Mouse (Mus musculus) Muller cell, postnatal 12 days (primary cell): ENCODE results near the gene Cks2.
A peak's percentile ranks its signal among the peaks of the same experiment; 100 is the strongest.
"Not testable (repeated sequence)": the region's sequence is repeated elsewhere in the genome, so short reads cannot be mapped to it uniquely, and the experiment has no call there.

Experiments used
- DNase-seq: peaks from one replicate; pipeline ENCODE4 v3.0.0-alpha.2; 2015; ENCODE audit errors: inconsistent ontology term

The Cks2 gene

GRCm38 (mm10) chr13:51644829-51645789 lies at the start of gene Cks2:
Gene Cks2 (plus strand): TSS chr13:51645232.
- peak; percentile 98 for DNase-seq

GRCm38 (mm10) chr13:51595404-51595803 lies 49.6 kb upstream of the Cks2 start:
- no peak for DNase-seq

DNA sequence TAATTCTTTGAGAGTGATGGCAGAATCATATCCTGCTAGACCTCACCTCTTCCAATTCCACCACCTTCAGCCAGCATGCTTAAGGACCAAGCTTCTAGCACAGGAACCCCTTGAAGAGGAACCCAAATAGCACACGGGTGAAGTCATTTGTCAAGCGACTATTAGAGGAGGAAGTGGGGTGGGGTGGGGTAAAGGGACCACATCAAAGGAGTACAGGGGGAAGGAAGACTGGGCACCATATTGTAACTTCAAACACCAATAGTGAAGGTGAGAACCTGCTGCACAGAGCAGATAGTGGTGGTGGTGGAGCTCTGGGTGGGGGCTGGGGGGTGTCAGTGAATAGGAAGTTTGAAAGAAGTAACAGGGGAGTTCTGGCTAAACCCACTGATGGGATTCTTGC lies 47.0 kb upstream of the Cks2 start:
- no peak for DNase-seq

DNA sequence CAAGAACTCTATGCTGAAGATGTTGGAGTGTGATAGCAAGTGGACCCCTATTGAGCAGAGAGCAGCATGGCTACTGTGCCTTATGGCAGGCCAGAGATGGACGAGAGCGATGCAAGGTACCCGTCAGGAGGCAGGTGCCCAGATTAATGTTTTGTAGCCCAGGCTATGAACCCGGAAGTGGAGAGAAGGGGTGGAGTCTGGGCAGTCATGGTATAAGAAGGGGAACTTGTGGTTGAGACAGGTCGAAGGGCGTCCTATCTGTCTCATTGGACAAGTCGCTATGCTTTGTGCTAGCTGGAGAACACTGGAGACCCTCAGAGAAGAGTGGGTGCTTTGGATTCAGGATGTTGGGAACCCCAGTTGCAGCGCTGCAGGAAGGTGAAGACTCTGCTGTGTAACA lies 44.9 kb upstream of the Cks2 start:
- no peak for DNase-seq

- DNase-seq = no peak
These were observed 42.3 kb upstream of the Cks2 start for GRCm38 (mm10) chr13:51602764-51603163.

- peak; percentile 92 for DNase-seq
These were observed 41.7 kb upstream of the Cks2 start for GRCm38 (mm10) chr13:51603221-51603893.

- DNase-seq = no peak
These were observed 41.2 kb upstream of the Cks2 start for GRCm38 (mm10) chr13:51603894-51604244.

GRCm38 (mm10) chr13:51609231-51609630 lies 35.8 kb upstream of the Cks2 start:
- DNase-seq = no peak

DNA sequence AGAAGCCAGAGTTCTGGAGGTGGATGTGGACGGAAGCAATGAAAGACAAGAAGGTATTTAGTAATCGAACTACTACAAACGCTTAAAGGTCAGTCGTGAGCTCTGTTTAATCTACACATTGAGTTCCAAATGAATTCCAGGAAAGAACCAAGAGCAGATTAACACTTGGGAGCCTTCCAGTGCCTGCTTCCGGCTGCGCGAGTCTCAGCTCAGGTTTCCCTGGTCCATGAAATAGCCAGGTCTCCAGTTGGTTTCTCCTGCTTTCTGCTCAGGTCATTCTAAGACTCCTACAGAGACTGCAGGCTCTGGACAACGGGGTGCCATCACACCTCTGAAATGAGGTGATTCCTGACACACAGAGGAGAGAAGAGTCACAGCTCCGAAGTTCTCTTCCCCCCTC lies 34.0 kb upstream of the Cks2 start:
- no peak for DNase-seq

- no peak for DNase-seq
These were observed 33.5 kb upstream of the Cks2 start for GRCm38 (mm10) chr13:51611500-51611899.

DNA sequence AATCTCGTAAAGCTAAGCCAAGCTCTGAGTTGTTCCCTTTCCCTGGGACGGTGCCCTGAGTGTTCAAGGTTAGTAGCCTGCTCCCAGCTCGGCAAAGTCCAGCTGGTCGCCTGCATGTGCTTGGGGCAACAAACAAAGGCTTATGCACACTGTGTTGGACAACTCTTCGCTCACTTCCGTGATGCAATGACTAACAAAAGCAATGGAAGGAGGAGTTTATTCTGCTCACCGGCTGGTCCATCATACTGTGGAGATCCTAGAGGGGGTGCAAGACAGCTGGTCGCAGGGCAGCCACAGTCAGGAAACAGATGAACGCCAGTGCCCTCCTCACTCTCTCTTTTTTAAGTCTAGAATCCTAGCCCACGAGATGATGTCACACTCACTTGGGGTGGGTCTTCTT lies 29.2 kb upstream of the Cks2 start:
- peak; percentile 7 for DNase-seq

DNA sequence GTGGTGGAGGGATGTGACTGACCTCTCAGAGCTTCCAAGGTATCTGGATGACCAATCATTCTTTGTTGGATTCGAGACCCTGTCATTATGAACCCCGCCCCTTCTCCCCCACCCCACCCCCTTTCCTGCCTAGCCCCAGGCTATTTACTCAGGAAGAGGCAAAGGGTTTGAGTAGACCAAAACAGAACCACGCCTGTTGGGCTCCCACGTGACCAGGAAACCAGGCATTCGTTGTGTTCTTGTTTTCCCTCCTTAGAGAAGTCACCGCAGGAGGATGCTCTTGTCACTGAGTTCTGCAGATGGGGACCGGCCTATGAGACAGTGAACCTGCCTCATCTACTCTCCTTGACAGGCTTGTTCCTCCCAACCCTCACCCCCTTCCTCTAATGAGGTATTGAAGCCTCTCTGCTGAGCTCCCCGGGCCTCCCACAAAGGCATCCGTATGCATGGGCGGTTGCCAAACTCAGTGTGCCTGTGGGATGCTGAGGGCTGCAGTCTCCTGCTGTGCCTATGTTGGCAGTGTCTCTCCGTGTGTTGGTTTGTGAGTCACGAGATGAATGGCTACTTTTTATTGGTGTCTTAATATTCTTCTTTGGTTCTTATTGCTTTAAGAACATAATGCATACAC lies 28.5 kb upstream of the Cks2 start:
- DNase-seq = peak; percentile 87

- DNase-seq = peak; percentile 47
These were observed 27.7 kb upstream of the Cks2 start for GRCm38 (mm10) chr13:51617306-51617705.

DNA sequence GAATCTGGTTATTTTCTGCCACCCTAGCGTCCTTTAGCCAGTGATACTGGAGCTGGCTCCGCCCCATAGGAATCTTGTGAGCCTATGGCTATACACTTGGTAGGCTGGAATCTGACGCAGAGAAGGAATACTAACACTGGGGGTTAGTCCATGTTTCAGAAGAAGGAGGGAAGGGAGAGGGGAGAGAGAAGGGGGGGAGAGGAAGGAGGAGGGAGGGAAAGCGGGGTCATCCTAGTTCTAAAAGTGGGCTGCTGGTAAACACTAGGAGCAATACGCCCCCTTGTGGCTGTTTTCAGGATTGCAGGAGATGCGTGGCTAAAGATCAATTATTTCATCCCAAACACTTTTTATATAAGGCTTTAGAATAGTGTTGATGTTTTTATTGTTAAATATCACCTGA lies 27.2 kb upstream of the Cks2 start:
- peak; percentile 60 for DNase-seq

DNA sequence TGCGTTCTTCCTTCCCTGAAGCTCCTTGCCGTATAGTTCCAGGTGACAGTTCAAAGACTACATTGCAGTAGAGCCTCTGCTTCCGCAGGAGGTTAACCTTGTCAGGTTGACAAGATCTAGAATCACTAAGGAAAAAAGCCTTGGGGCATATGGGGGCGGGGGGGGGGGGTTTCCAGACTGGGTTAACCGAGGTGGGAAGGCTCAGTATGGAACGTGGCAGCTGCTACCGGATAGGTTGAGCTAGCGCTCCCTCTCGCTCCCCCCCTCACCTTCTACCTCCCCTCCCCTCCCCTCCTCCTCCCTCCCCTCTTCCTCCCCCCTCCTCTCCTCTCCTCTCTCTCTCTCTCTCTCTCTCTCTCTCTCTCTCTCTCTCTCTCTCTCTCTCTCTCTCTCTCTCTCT lies 26.4 kb upstream of the Cks2 start:
- DNase-seq = no peak

DNA sequence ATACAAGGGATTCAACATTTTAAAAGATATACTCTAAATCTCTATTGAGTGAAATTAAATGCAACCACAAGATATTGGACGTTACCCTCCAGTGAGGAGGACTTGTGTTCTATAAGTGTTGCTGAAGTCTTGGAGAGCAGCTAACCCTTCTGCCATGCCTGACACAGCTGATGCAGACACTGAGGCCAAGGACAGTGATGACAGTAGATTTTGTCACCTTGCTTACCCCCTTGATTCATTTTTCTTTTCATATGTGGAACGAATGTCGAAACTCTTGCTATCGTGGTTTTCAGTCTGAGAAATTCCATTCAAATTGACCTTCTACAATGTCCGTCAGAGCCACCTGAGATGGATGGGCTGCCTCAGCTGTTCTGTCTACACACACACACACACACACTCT lies 22.4 kb upstream of the Cks2 start:
- no peak for DNase-seq

DNA sequence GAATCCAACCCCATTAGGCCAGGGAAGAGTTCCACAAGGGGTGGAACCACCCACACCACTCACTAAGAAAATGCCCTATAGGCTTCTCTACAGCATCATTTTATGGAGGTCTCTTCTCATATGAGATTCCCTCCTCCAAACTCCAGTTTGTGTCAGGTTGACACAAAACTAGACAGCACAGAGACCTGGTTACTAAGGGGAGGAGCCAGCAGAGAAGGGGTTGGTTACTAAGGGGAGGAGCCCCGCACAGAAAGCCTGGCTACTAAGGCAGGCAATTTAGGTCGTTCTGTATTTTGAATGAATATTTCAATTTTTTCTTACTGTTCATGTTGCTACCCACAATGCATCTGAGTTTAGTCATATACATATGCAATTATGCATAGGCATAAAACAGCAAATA lies 21.4 kb upstream of the Cks2 start:
- no peak for DNase-seq

DNA sequence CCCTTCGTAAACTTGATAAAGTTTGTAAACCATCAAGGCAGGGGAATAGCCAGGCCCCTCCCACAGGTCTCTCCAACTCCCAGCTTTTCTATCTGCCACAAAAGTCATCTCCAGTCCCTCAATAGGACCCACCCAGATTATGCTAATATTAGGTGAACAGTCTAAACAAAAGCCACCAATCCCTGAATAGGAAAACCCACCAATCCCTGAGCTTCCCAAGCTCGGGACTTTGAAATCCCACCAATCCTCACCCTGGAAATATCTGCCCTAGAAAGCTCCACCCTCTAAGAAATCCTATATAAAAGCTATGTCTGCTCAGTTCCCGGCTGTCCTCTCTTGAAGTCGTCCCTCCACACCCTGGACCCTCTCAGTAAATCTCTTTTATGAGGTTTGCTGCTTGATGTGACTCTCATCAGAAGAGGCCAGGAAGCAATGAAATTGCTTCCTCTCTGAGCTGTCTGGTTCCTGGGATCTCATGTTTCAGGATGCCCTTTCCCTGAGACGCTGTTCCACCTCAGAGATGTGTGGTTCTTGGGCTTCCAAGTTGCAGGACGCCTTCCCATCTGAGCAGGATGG lies 16.7 kb upstream of the Cks2 start:
- no peak for DNase-seq

- no peak for DNase-seq
These were observed 13.6 kb upstream of the Cks2 start for GRCm38 (mm10) chr13:51631354-51631992.

- no peak for DNase-seq
These were observed 12.3 kb upstream of the Cks2 start for GRCm38 (mm10) chr13:51632560-51633218.

GRCm38 (mm10) chr13:51635384-51635783 lies 9.6 kb upstream of the Cks2 start:
- DNase-seq = not testable (repeated sequence)
